Mouse (Mus musculus) heart, postnatal 0 days (tissue): Measurements from ENCODE around the gene Aqp5. TPM values are rescaled to one million over a fixed set of nuclear protein-coding genes. Genes with fewer than 3 reads are reported as not detected.

Source experiments
- ATAC-seq: fragments of 200-750 bp; cut with Nextera tagmentation; 2 replicates; pipeline ENCODE4 v1.8.0; 2017; ENCODE audit warnings: low read depth, moderate number of reproducible peaks, moderate library complexity; ENCODE audit not compliant: insufficient read depth
- DNase-seq: peaks from one replicate; pipeline ENCODE4 v3.0.0-alpha.2; 2016; ENCODE audit warnings: low spot score
- H3K27ac ChIP-seq: fragments of 300-500 bp; sonication (generic); 2 replicates; pipeline ENCODE4 v1.5.1; 2014; ENCODE audit warnings: low read depth, mild to moderate bottlenecking
- H3K27me3 ChIP-seq: fragments of 300-500 bp; sonication (generic); 2 replicates; pipeline ENCODE4 v1.6.1; 2014; ENCODE audit warnings: low read length, mixed read lengths; ENCODE audit not compliant: control insufficient read depth, insufficient read depth
- H3K36me3 ChIP-seq: fragments of 300-500 bp; sonication (generic); replicated peaks from 2 replicates; pipeline ENCODE4 v1.6.1; 2014; ENCODE audit warnings: low read length, mixed read lengths; ENCODE audit not compliant: control insufficient read depth, insufficient read depth
- H3K4me1 ChIP-seq: fragments of 300-500 bp; sonication (generic); 2 replicates; pipeline ENCODE4 v1.6.1; 2014; ENCODE audit warnings: antibody characterized with exemption; ENCODE audit not compliant: control insufficient read depth, insufficient read depth
- H3K4me2 ChIP-seq: fragments of 300-500 bp; sonication (generic); 2 replicates; pipeline ENCODE4 v1.6.1; 2014; ENCODE audit warnings: low read depth, mild to moderate bottlenecking, low read length, moderate library complexity
- H3K4me3 ChIP-seq: fragments of 300-500 bp; sonication (generic); 2 replicates; pipeline ENCODE4 v1.5.1; 2014; ENCODE audit warnings: low read depth, low read length
- H3K9ac ChIP-seq: fragments of 300-500 bp; sonication (generic); replicated peaks from 2 replicates; pipeline ENCODE4 v1.6.1; 2014; ENCODE audit warnings: low read depth, low read length, mixed read lengths
- H3K9me3 ChIP-seq: fragments of 300-500 bp; sonication (generic); replicated peaks from 2 replicates; pipeline ENCODE4 v1.6.1; 2016; ENCODE audit warnings: low read length; ENCODE audit not compliant: control insufficient read depth
- CTCF ChIP-seq: IDR thresholded peaks from 2 replicates; pipeline ENCODE4 v1.5.1; 2016; ENCODE audit warnings: antibody characterized with exemption, control low read depth, low read depth
- EP300 ChIP-seq: IDR thresholded peaks from 2 replicates; pipeline ENCODE4 v1.6.1; 2016; ENCODE audit warnings: antibody characterized with exemption, low read depth
- WGBS: fragments of 180-500 bp; shearing (Covaris S2); extraction: QIAGEN DNeasy Blood & Tissue Kit; methylation state at CpG from one replicate; pipeline ENCODE4 v1.1.7; 2014; 5-methylcytosine and 5-hydroxymethylcytosine counted together
- polyA plus RNA-seq: library from polyadenylated mRNA; unstranded; fragments of >200 nt; fragmentation: Nextera tagmentation; extraction: Ambion mirVana; gene quantifications from 2 replicates; pipeline ENCODE4 v1.2.1, GENCODE M21; 2015
- total RNA-seq: library from RNA; depleted of rRNA; stranded (reverse); fragments of >200 nt; gene quantifications from 2 replicates; pipeline ENCODE4 v1.2.3, GENCODE M21; 2014; ENCODE audit warnings: low replicate concordance

The Aqp5 gene
- total and polyA plus RNA-seq, 2 experiments from 2014 or later: 0.25 TPM; not detected in 1

GRCm38 (mm10) chr15:99611563-99611962, 21.0 kb downstream of the Aqp5 start:
- Histone ChIP-seq H3K27ac (no peak overlapping the region), H3K36me3 (no peaks in the 10 kb centered on the region), H3K9ac (no peak overlapping the region), H3K27me3 (peaks cover 32% of the 10 kb centered on the region), H3K4me2 (no peak overlapping the region), H3K9me3 (peaks cover 3% of the 10 kb centered on the region; the same call in 1 of the 2 replicates), H3K4me1 (peaks cover 10% of the 10 kb centered on the region), H3K4me3 (no peak overlapping the region)
- 32% methylated on average over 7 of the region's 7 CpGs for WGBS
- TF ChIP-seq CTCF: no peak
- TF ChIP-seq EP300: no peak
- ATAC-seq (no peak), DNase-seq (no peak)

- Histone ChIP-seq H3K4me3 (no peak overlapping the region), H3K36me3 (no peaks in the 10 kb centered on the region), H3K9ac (no peak overlapping the region), H3K27ac (no peak overlapping the region), H3K9me3 (peaks cover 3% of the 10 kb centered on the region; the same call in 1 of the 2 replicates), H3K27me3 (peaks cover 28% of the 10 kb centered on the region), H3K4me2 (peak overlapping the region; percentile 30; the same call in 1 of the 2 replicates), H3K4me1 (peaks cover 10% of the 10 kb centered on the region)
- TF ChIP-seq CTCF (no peak), EP300 (no peak)
- no peak for DNase-seq
- ATAC-seq: no peak
- WGBS: 37% methylated on average over 13 of the region's 13 CpGs
Observed at GRCm38 (mm10) chr15:99614273-99614672, 23.7 kb downstream of the Aqp5 start.

- TF ChIP-seq EP300 (no peak), CTCF (no peak)
- H3K4me3 ChIP-seq: no peak overlapping the region
Observed at GRCm38 (mm10) chr15:99614753-99615152, 24.2 kb downstream of the Aqp5 start.

GRCm38 (mm10) chr15:99615246-99615645, 24.7 kb downstream of the Aqp5 start:
- Histone ChIP-seq H3K27me3 (peaks cover 28% of the 10 kb centered on the region), H3K36me3 (no peaks in the 10 kb centered on the region), H3K4me3 (no peak overlapping the region), H3K4me2 (0 out of 2 replicates have a peak overlapping the region, but pooled peaks have one; percentile 30), H3K4me1 (peaks cover 10% of the 10 kb centered on the region), H3K9me3 (peaks cover 3% of the 10 kb centered on the region; the same call in 1 of the 2 replicates), H3K9ac (no peak overlapping the region), H3K27ac (peak overlapping the region; percentile 31; the same call in 1 of the 2 replicates)
- WGBS: 33% methylated on average over 9 of the region's 9 CpGs
- no peak for DNase-seq
- no peak for TF ChIP-seq CTCF
- no peak for TF ChIP-seq EP300
- peak; percentile 10; the same call in 1 of the 2 replicates for ATAC-seq

More at GRCm38 (mm10) chr15:99614753-99615152, 24.2 kb downstream of the Aqp5 start:
- H3K27me3 ChIP-seq: peaks cover 28% of the 10 kb centered on the region
- peak overlapping the region; percentile 31; the same call in 1 of the 2 replicates for H3K27ac ChIP-seq
- no peak overlapping the region for H3K9ac ChIP-seq
- peaks cover 3% of the 10 kb centered on the region; the same call in 1 of the 2 replicates for H3K9me3 ChIP-seq
- H3K4me2 ChIP-seq: peak overlapping the region; percentile 30; the same call in 1 of the 2 replicates
- 2% methylated on average over 12 of the region's 12 CpGs for WGBS
- DNase-seq: peak; percentile 43
- no peaks in the 10 kb centered on the region for H3K36me3 ChIP-seq
- peaks cover 10% of the 10 kb centered on the region for H3K4me1 ChIP-seq
- ATAC-seq: peak; percentile 45

GRCm38 (mm10) chr15:99618595-99618994, 28.0 kb downstream of the Aqp5 start:
- Histone ChIP-seq H3K4me1 (peaks cover 10% of the 10 kb centered on the region), H3K4me3 (no peak overlapping the region), H3K36me3 (peaks cover 21% of the 10 kb centered on the region), H3K4me2 (no peak overlapping the region), H3K9ac (no peak overlapping the region), H3K9me3 (no peaks in the 10 kb centered on the region), H3K27me3 (peaks cover 10% of the 10 kb centered on the region), H3K27ac (no peak overlapping the region)
- no peak for ATAC-seq
- WGBS: 91% methylated on average over 3 of the region's 3 CpGs
- no peak for DNase-seq
- TF ChIP-seq CTCF (no peak), EP300 (no peak)

GRCm38 (mm10) chr15:99619821-99620220, 29.2 kb downstream of the Aqp5 start:
- Histone ChIP-seq H3K4me1 (peaks cover 2% of the 10 kb centered on the region), H3K27me3 (no peaks in the 10 kb centered on the region), H3K27ac (no peak overlapping the region), H3K4me2 (no peak overlapping the region), H3K9ac (no peak overlapping the region), H3K9me3 (no peaks in the 10 kb centered on the region), H3K4me3 (no peak overlapping the region), H3K36me3 (peaks cover 33% of the 10 kb centered on the region)
- no peak for ATAC-seq
- 82% methylated on average over 4 of the region's 4 CpGs for WGBS
- TF ChIP-seq CTCF (no peak), EP300 (no peak)
- no peak for DNase-seq
